Mouse (Mus musculus): ENCODE results near the gene Dusp10.

- TF ChIP-seq CTCF (conservative IDR thresholded peaks at IDR 0.05; ENCODE audit: low read length): no peak
- TF ChIP-seq POU5F1 (IDR thresholded peaks at IDR 0.05; ENCODE audit: borderline replicate concordance, low read length): no peak
- no peak for TF ChIP-seq NANOG (IDR thresholded peaks at IDR 0.05; ENCODE audit: borderline replicate concordance, low read length)
Measured at GRCm38 (mm10) chr1:184108254-184108653, 95.2 kb downstream of the Dusp10 start.
